Mouse (Mus musculus) C2C12 (cell line): Measurements from ENCODE around the gene Ece1.

Experiments used
- CTCF ChIP-seq: IDR thresholded peaks from one replicate; pipeline ENCODE4 v1.5.1; 2011; ENCODE audit not compliant: control insufficient read depth, insufficient read depth, insufficient read length
- MYOG ChIP-seq: IDR thresholded peaks from one replicate; pipeline ENCODE4 v1.6.1; 2011; ENCODE audit not compliant: control insufficient read depth, insufficient read length; ENCODE audit errors: extremely low read depth

- TF ChIP-seq CTCF = no peak
- TF ChIP-seq MYOG = no peak
Observed at GRCm38 (mm10) chr4:137862516-137863240, 641 bp downstream of the Ece1 start.
